Mouse (Mus musculus) heart, embryonic 13.5 days (tissue): Measurements from ENCODE around the gene Col4a1. TPM values are rescaled to one million over a fixed set of nuclear protein-coding genes. Genes with fewer than 3 reads are reported as not detected.

Experiments used
- ATAC-seq: fragments of 200-750 bp; cut with Nextera tagmentation; 2 replicates; pipeline ENCODE4 v1.8.0; 2017; ENCODE audit warnings: moderate TSS enrichment; ENCODE audit not compliant: insufficient number of reproducible peaks, low FRiP score, low TSS enrichment; ENCODE audit errors: extremely low read depth
- H3K27ac ChIP-seq: fragments of 300-500 bp; sonication (generic); replicated peaks from 2 replicates; pipeline ENCODE4 v1.5.1; 2015; ENCODE audit warnings: moderate library complexity, mild to moderate bottlenecking, inconsistent platforms
- H3K27me3 ChIP-seq: fragments of 300-500 bp; sonication (generic); replicated peaks from 2 replicates; pipeline ENCODE4 v1.6.1; 2015; ENCODE audit warnings: mild to moderate bottlenecking, inconsistent platforms
- H3K36me3 ChIP-seq: fragments of 300-500 bp; sonication (generic); 2 replicates; pipeline ENCODE4 v1.6.1; 2015; ENCODE audit warnings: mild to moderate bottlenecking, inconsistent platforms
- H3K4me1 ChIP-seq: fragments of 300-500 bp; sonication (generic); 2 replicates; pipeline ENCODE4 v1.6.1; 2015; ENCODE audit warnings: inconsistent platforms
- H3K4me2 ChIP-seq: fragments of 300-500 bp; sonication (generic); 2 replicates; pipeline ENCODE4 v1.6.1; 2015; ENCODE audit warnings: inconsistent platforms, mild to moderate bottlenecking, moderate library complexity
- H3K4me3 ChIP-seq: fragments of 300-500 bp; sonication (generic); 2 replicates; pipeline ENCODE4 v1.5.1; 2015; ENCODE audit warnings: moderate library complexity, mild to moderate bottlenecking, inconsistent platforms
- H3K9ac ChIP-seq: fragments of 300-500 bp; sonication (generic); 2 replicates; pipeline ENCODE4 v1.6.1; 2015; ENCODE audit warnings: inconsistent platforms, mild to moderate bottlenecking, moderate library complexity
- H3K9me3 ChIP-seq: fragments of 300-500 bp; sonication (generic); 2 replicates; pipeline ENCODE4 v1.6.1; 2016; ENCODE audit warnings: inconsistent platforms
- WGBS: fragments of 180-500 bp; shearing (Covaris S2); methylation state at CpG from one replicate; pipeline ENCODE4 v1.1.7; 2015; ENCODE audit warnings: mixed read lengths; 5-methylcytosine and 5-hydroxymethylcytosine counted together
- polyA plus RNA-seq: library from polyadenylated mRNA; unstranded; fragments of >200 nt; fragmentation: Nextera tagmentation; extraction: Ambion mirVana; gene quantifications from 2 replicates; pipeline ENCODE4 v1.2.1, GENCODE M21; 2015

Col4a1 gene
- polyA plus RNA-seq, 1 experiment from 2014 or later: 164 TPM

DNA sequence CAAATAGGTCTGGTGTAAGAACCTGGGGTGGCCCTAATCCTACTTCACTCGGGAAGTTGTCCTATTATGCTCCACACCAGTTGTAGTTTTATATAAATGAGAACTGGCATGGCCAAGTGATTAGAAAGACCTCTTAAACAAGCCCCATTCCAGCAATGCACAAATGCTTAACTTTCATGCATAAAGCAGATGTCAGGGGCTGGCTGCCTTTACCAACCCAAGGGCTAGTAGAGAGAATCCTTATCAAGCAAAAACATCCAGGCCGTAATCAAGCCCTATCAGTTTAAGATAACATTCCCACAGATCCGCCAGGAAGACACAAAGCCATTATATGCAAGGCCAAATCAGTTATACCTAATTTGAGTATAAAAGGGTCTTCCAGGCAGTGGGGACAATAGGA, 46.7 kb downstream of the Col4a1 start:
- no peak overlapping the region for H3K9ac ChIP-seq
- no peak overlapping the region for H3K4me3 ChIP-seq
- no peak overlapping the region for H3K27ac ChIP-seq
- H3K27me3 ChIP-seq: no peaks in the 10 kb centered on the region
- H3K4me1 ChIP-seq: peaks cover 90% of the 10 kb centered on the region
- no peak for ATAC-seq
- no peak overlapping the region for H3K4me2 ChIP-seq
- H3K9me3 ChIP-seq: no peaks in the 10 kb centered on the region
- 42% methylated on average over 3 of the region's 3 CpGs for WGBS
- H3K36me3 ChIP-seq: peaks cover 15% of the 10 kb centered on the region; the same call in 1 of the 2 replicates

- Histone ChIP-seq H3K9me3 (no peaks in the 10 kb centered on the region), H3K9ac (no peak overlapping the region), H3K4me2 (no peak overlapping the region), H3K4me1 (peaks cover 95% of the 10 kb centered on the region), H3K4me3 (no peak overlapping the region), H3K36me3 (peaks cover 15% of the 10 kb centered on the region; the same call in 1 of the 2 replicates), H3K27me3 (no peaks in the 10 kb centered on the region), H3K27ac (0 out of 2 replicates have a peak overlapping the region, but pooled peaks have one; percentile 2)
- 65% methylated on average over 6 of the region's 6 CpGs for WGBS
- no peak for ATAC-seq
These were observed 48.8 kb downstream of the Col4a1 start for GRCm38 (mm10) chr8:11263848-11264247.

- H3K4me1 ChIP-seq: peaks cover 95% of the 10 kb centered on the region
- peaks cover 15% of the 10 kb centered on the region; the same call in 1 of the 2 replicates for H3K36me3 ChIP-seq
- H3K9ac ChIP-seq: no peak overlapping the region
- no peak overlapping the region for H3K4me3 ChIP-seq
- ATAC-seq: peak; percentile 29; the same call in 1 of the 2 replicates
- H3K9me3 ChIP-seq: no peaks in the 10 kb centered on the region
- 58% methylated on average over 15 of the region's 15 CpGs for WGBS
- H3K27ac ChIP-seq: peak overlapping the region; percentile 79
- no peaks in the 10 kb centered on the region for H3K27me3 ChIP-seq
- H3K4me2 ChIP-seq: no peak overlapping the region
These were observed 50.4 kb downstream of the Col4a1 start for GRCm38 (mm10) chr8:11262031-11262735.

GRCm38 (mm10) chr8:11259832-11260615, 52.6 kb downstream of the Col4a1 start:
- Histone ChIP-seq H3K27me3 (no peaks in the 10 kb centered on the region), H3K36me3 (peaks cover 5% of the 10 kb centered on the region; the same call in 1 of the 2 replicates), H3K4me1 (peaks cover 95% of the 10 kb centered on the region), H3K9me3 (no peaks in the 10 kb centered on the region), H3K9ac (peak overlapping the region; percentile 58), H3K4me3 (no peak overlapping the region), H3K4me2 (peak overlapping the region; percentile 6), H3K27ac (peak overlapping the region; percentile 61)
- WGBS: 11% methylated on average over 10 of the region's 10 CpGs
- no peak for ATAC-seq

GRCm38 (mm10) chr8:11258517-11259136, 54.0 kb downstream of the Col4a1 start:
- no peak overlapping the region for H3K9ac ChIP-seq
- H3K4me2 ChIP-seq: no peak overlapping the region
- WGBS: 17% methylated on average over 2 of the region's 2 CpGs
- no peaks in the 10 kb centered on the region for H3K27me3 ChIP-seq
- H3K9me3 ChIP-seq: no peaks in the 10 kb centered on the region
- H3K36me3 ChIP-seq: no peaks in the 10 kb centered on the region
- H3K4me3 ChIP-seq: no peak overlapping the region
- H3K4me1 ChIP-seq: peaks cover 97% of the 10 kb centered on the region
- H3K27ac ChIP-seq: no peak overlapping the region
- ATAC-seq: no peak

GRCm38 (mm10) chr8:11257079-11258017, 55.3 kb downstream of the Col4a1 start:
- H3K36me3 ChIP-seq: no peaks in the 10 kb centered on the region
- H3K27me3 ChIP-seq: no peaks in the 10 kb centered on the region
- 72% methylated on average over 13 of the region's 13 CpGs for WGBS
- no peak overlapping the region for H3K27ac ChIP-seq
- H3K4me1 ChIP-seq: peaks cover 97% of the 10 kb centered on the region
- no peak overlapping the region for H3K4me2 ChIP-seq
- no peak for ATAC-seq
- no peak overlapping the region for H3K9ac ChIP-seq
- H3K9me3 ChIP-seq: no peaks in the 10 kb centered on the region
- H3K4me3 ChIP-seq: no peak overlapping the region

- Histone ChIP-seq H3K4me3 (no peak overlapping the region), H3K27me3 (no peaks in the 10 kb centered on the region), H3K9ac (no peak overlapping the region), H3K27ac (0 out of 2 replicates have a peak overlapping the region, but pooled peaks have one; percentile 2), H3K36me3 (no peaks in the 10 kb centered on the region), H3K4me2 (no peak overlapping the region), H3K9me3 (no peaks in the 10 kb centered on the region), H3K4me1 (peaks cover 98% of the 10 kb centered on the region)
- ATAC-seq: no peak
- 75% methylated on average over 7 of the region's 7 CpGs for WGBS
These were observed 56.2 kb downstream of the Col4a1 start for GRCm38 (mm10) chr8:11256405-11256804.

- Histone ChIP-seq H3K4me3 (no peak overlapping the region), H3K9me3 (no peaks in the 10 kb centered on the region), H3K27me3 (no peaks in the 10 kb centered on the region), H3K4me1 (peaks cover 97% of the 10 kb centered on the region), H3K9ac (no peak overlapping the region), H3K4me2 (no peak overlapping the region), H3K36me3 (no peaks in the 10 kb centered on the region), H3K27ac (no peak overlapping the region)
- ATAC-seq: no peak
- 57% methylated on average over 7 of the region's 7 CpGs for WGBS
These were observed 56.9 kb downstream of the Col4a1 start for GRCm38 (mm10) chr8:11255680-11256079.

DNA sequence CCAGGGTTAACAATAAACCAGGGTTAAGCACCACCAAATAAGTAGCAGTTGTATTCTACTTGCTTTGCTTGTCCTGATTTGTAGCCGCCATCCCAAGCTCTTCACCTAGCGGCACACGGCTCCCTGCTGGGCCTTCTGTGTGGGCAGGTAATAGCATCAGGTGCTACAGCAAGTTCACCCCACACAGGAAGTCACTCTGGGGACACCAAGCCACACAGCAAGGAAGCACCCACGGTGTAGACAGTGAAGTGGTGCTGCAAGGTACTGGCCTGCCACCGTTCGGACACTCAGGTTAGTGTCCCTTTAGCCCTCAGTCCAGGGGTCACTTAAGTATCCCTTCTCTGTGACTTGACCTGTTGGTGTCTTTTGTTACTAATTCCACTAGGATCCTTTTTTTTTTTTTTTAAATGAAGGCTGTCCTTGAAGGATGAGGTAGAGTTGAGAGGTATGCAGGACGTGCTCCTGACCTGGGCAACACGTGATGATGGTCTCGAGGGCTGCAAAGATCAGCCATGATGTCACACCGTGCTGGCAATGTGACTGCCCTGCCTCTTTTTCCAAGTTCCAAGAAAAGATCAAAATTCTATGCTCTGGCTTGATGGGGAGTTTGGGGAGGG, 57.6 kb downstream of the Col4a1 start:
- H3K27ac ChIP-seq: no peak overlapping the region
- no peak overlapping the region for H3K4me3 ChIP-seq
- H3K27me3 ChIP-seq: no peaks in the 10 kb centered on the region
- H3K4me2 ChIP-seq: no peak overlapping the region
- H3K4me1 ChIP-seq: peaks cover 97% of the 10 kb centered on the region
- ATAC-seq: no peak
- no peaks in the 10 kb centered on the region for H3K36me3 ChIP-seq
- no peaks in the 10 kb centered on the region for H3K9me3 ChIP-seq
- no peak overlapping the region for H3K9ac ChIP-seq
- 77% methylated on average over 10 of the region's 10 CpGs for WGBS

DNA sequence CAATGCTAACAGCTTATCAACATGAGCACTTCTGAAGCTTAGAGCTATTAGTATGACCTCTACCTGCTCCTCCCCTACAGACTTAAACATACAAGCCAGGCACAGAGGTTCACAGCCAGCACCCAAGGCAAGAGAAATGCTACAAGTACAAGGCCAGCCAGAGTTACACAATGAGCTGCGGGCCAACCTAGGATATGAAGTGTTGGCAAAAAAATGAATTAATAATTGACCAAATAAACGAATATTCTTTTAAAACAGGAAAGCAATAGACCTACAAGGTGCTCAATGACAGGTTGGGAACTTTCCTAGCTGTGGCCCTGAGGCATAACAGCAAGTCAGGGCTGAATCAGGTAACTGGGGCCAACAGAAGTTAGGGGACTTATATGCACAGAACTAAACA, 58.1 kb downstream of the Col4a1 start:
- 70% methylated on average over 2 of the region's 2 CpGs for WGBS
- no peak overlapping the region for H3K4me2 ChIP-seq
- no peak overlapping the region for H3K27ac ChIP-seq
- no peaks in the 10 kb centered on the region for H3K27me3 ChIP-seq
- no peak overlapping the region for H3K9ac ChIP-seq
- H3K4me1 ChIP-seq: peaks cover 97% of the 10 kb centered on the region
- H3K4me3 ChIP-seq: no peak overlapping the region
- H3K9me3 ChIP-seq: no peaks in the 10 kb centered on the region
- no peaks in the 10 kb centered on the region for H3K36me3 ChIP-seq
- ATAC-seq: no peak
